Mouse (Mus musculus): ENCODE results near the gene Slc6a1. TPM values are rescaled to one million over a fixed set of nuclear protein-coding genes. Genes with fewer than 3 reads are reported as not detected.

Slc6a1 gene
- polyA plus RNA-seq, 1 experiment, result 0.61 TPM

DNA sequence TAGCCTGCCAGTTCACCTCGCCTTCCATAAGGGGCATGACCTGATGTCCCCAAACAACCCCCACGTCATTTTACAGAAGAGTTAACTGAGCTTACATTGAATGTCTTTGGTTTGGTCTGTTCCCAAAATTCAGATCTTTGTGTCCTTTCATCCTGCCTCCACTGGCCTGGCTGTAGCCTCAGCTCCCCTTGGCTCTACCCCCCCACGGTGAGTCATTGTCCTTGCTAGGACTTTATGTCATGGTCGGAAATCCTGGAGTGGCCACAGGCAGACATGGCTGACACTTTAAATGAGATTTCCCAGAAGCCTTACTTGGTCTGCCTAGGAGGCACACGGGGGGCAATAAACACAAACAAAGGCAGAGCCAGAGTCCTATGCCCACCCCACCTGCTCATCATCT is 83.8 kb downstream of the Slc6a1 start:
- DNase-seq (ENCODE audit: low read depth in 1 of 2, low spot score in 2 of 2), result no peak
- Histone ChIP-seq H3K27me3 (ENCODE audit: control insufficient read depth, insufficient read depth, low read length) (no peaks in the 10 kb centered on the region), H3K36me3 (ENCODE audit: control insufficient read depth, insufficient read depth, low read length) (no peaks in the 10 kb centered on the region), H3K4me1 (ENCODE audit: control insufficient read depth, insufficient read depth, insufficient read length) (no peaks in the 10 kb centered on the region), H3K27ac (ENCODE audit: insufficient read depth, low read length) (no peak overlapping the region), H3K4me3 (ENCODE audit: extremely low read depth, insufficient read depth, insufficient read length) (no peak overlapping the region)
- TF ChIP-seq CTCF (IDR thresholded peaks at IDR 0.05; ENCODE audit: extremely low read depth, insufficient read depth, insufficient read length, insufficient replicate concordance) (no peak), POLR2A (IDR thresholded peaks at IDR 0.05; ENCODE audit: low read depth, low read length) (no peak)
- WGBS, result 78% methylated on average over 5 of the region's 5 CpGs

Other genes with a start within 250 kb of the Slc6a1 start
- gene Atp2b2, start 240.0 kb upstream of the Slc6a1 start, polyA plus RNA-seq (2012; rRNA removed), result 0.04 and 0.07 TPM in 2 replicates
- gene Slc6a11, start 151.4 kb upstream of the Slc6a1 start, polyA plus RNA-seq (2012; rRNA removed), result not detected in 2 replicates
- gene Hrh1, start 115.3 kb downstream of the Slc6a1 start, polyA plus RNA-seq (2012; rRNA removed), result 0.88 and 1.2 TPM in 2 replicates

All from spleen, adult 2 months (tissue).